Mouse (Mus musculus) cerebellum, adult 2 months (tissue): Measurements from ENCODE around the gene Kcnj11.

Source experiments
- CTCF ChIP-seq: fragments of 200-500 bp; IDR thresholded peaks from 2 replicates; pipeline ENCODE4 v1.5.1; 2011; ENCODE audit warnings: low read depth, mild to moderate bottlenecking, control low read depth, low read length, moderate library complexity, borderline replicate concordance; ENCODE audit not compliant: insufficient read depth
- POLR2A ChIP-seq: fragments of 200-500 bp; IDR thresholded peaks from 2 replicates; pipeline ENCODE4 v1.6.1; 2011; ENCODE audit warnings: low read length, control low read depth, borderline replicate concordance; ENCODE audit not compliant: insufficient read depth

- TF ChIP-seq POLR2A = no peak
- no peak for TF ChIP-seq CTCF
Measured at GRCm38 (mm10) chr7:46129463-46130179, 29.1 kb upstream of the Kcnj11 start.
